13 mouse cellular contexts compared by ENCODE assay signal in genomic region chr1:52653366-52653765, GRCm38 (mm10). TPM values are rescaled to one million over a fixed set of nuclear protein-coding genes. Genes with fewer than 3 reads are reported as not detected.
A peak's percentile ranks its signal among the peaks of the same experiment; 100 is the strongest.
DNase-seq lines count a peak whose midpoint lies in the region; ATAC-seq and TF ChIP-seq lines count a peak whose summit lies in the region.
"Had no signal": no experiment of that assay in that cellular context is flagged by ENCODE, and none has a peak within 500 bp of the region (broad histone marks: within the 10 kb centered on the region; RNA-seq: fewer than 3 reads in every experiment).

No protein-coding gene starts in this region.

- no peak for TF ChIP-seq CTCF in lung, postnatal 0 days (IDR thresholded peaks at IDR 0.05)
- TF ChIP-seq CTCF in G1E (IDR thresholded peaks at IDR 0.05; ENCODE audit: low read depth, low read length): no peak

- H3K9ac ChIP-seq in lung, postnatal 0 days (replicated peaks; ENCODE audit: low read depth): no peak overlapping the region
- no peak overlapping the region for H3K9ac ChIP-seq in heart, embryonic 16.5 days (ENCODE audit: low read length)

- WGBS in lung, postnatal 0 days: 54% methylated on average over 1 of the region's 1 CpGs
- 77% methylated on average over 1 of the region's 1 CpGs for WGBS in heart, embryonic 16.5 days

- H3K27me3 ChIP-seq in lung, postnatal 0 days (replicated peaks; ENCODE audit: insufficient read depth, low read length): no peaks in the 10 kb centered on the region
- peaks cover 3% of the 10 kb centered on the region; the same call in 1 of the 2 replicates for H3K27me3 ChIP-seq in G1E (ENCODE audit: insufficient read depth, low read length)
- H3K27me3 ChIP-seq in heart, embryonic 16.5 days (ENCODE audit: control insufficient read depth, insufficient read depth, low read length): no peaks in the 10 kb centered on the region

- no peak overlapping the region for H3K27ac ChIP-seq in lung, postnatal 0 days (ENCODE audit: low read length)
- H3K27ac ChIP-seq in heart, embryonic 16.5 days (ENCODE audit: low read length): 0 out of 2 replicates have a peak overlapping the region, but pooled peaks have one; percentile 27
- H3K27ac ChIP-seq: macrophage had no signal

- TF ChIP-seq EP300 in lung, postnatal 0 days (IDR thresholded peaks at IDR 0.05): 0 out of 2 replicates have a peak, but pooled peaks have one; percentile 35

- H3K4me3 ChIP-seq in lung, postnatal 0 days (ENCODE audit: low read depth, low read length): no peak overlapping the region
- H3K4me3 ChIP-seq in G1E (ENCODE audit: low read depth, low read length): no peak overlapping the region
- no peak overlapping the region for H3K4me3 ChIP-seq in heart, embryonic 16.5 days (ENCODE audit: low read length)

- H3K36me3 ChIP-seq in lung, postnatal 0 days (ENCODE audit: insufficient read depth, low read length): no peaks in the 10 kb centered on the region
- H3K36me3 ChIP-seq in G1E (replicated peaks): peaks cover 33% of the 10 kb centered on the region
- H3K36me3 ChIP-seq in heart, embryonic 16.5 days (ENCODE audit: control insufficient read depth, insufficient read depth): 0 out of 2 replicates have a peak, but pooled peaks cover 2% of the 10 kb centered on the region

- ATAC-seq in lung, postnatal 0 days: no peak
- ATAC-seq in G1E (ENCODE audit: extremely low read depth, insufficient number of reproducible peaks, low FRiP score, poor library complexity, severe bottlenecking): peak; percentile 42; the same call in 1 of the 2 replicates
- ATAC-seq in heart, embryonic 16.5 days (replicated peaks; ENCODE audit: extremely low read depth, insufficient read depth, low FRiP score): no peak
- ATAC-seq in neutrophil, adult 5-6 weeks (ENCODE audit: extremely low read depth, insufficient number of reproducible peaks, low FRiP score, poor library complexity, severe bottlenecking): peak; percentile 72
- ATAC-seq: forebrain, embryonic 14.5 days had no signal

- no peak overlapping the region for H3K4me2 ChIP-seq in lung, postnatal 0 days (replicated peaks; ENCODE audit: low read depth, low read length)
- no peak overlapping the region for H3K4me2 ChIP-seq in heart, embryonic 16.5 days (ENCODE audit: low read depth, low read length)

- DNase-seq in lung, postnatal 0 days (ENCODE audit: low spot score): peak; percentile 32
- DNase-seq in lung, postnatal 10 days: no peak
- no peak for DNase-seq in G1E (ENCODE audit: low spot score)
- DNase-seq in gastrocnemius, adult 18-20 months (ENCODE audit: low spot score): no peak
- no peak for DNase-seq in right cerebral cortex, postnatal 10 days (ENCODE audit: low spot score in 2 of 2)
- DNase-seq: adrenal gland, adult 8-10 months; gastrocnemius, postnatal 36 days; left cerebral cortex, postnatal 4 days; thymus, postnatal 14 days had no signal

- no peaks in the 10 kb centered on the region for H3K9me3 ChIP-seq in lung, postnatal 0 days (ENCODE audit: low read length)
- no peaks in the 10 kb centered on the region for H3K9me3 ChIP-seq in G1E (replicated peaks)
- no peaks in the 10 kb centered on the region for H3K9me3 ChIP-seq in heart, embryonic 16.5 days (replicated peaks; ENCODE audit: control insufficient read depth, low read length)

- H3K4me1 ChIP-seq in lung, postnatal 0 days (ENCODE audit: insufficient read depth, low read depth, low read length): peaks cover 5% of the 10 kb centered on the region
- H3K4me1 ChIP-seq in G1E (ENCODE audit: insufficient read depth, low read depth, low read length): peaks cover 21% of the 10 kb centered on the region
- peaks cover 11% of the 10 kb centered on the region for H3K4me1 ChIP-seq in heart, embryonic 16.5 days (ENCODE audit: control insufficient read depth, insufficient read depth, low read length)

RNA-seq across cellular contexts. Expression of gene Nemp2, which starts 22.9 kb away (rescaled TPM):
- 3.3 and 3.5 TPM in 2 replicates for polyA plus RNA-seq in lung, postnatal 0 days (2015; fragmentation: Nextera tagmentation; extraction: Ambion mirVana)
- total RNA-seq in G1E (2014; fragmentation: Nextera tagmentation): 13.2 and 23.2 TPM in 2 replicates
- total RNA-seq in G1E (2017): 17.4 and 21.3 TPM in 2 replicates
- polyA plus RNA-seq in G1E (2012): 1.1 TPM in 2 replicates
- polyA plus RNA-seq in heart, embryonic 16.5 days (2015; fragmentation: Nextera tagmentation; extraction: Ambion mirVana): 4.7 and 5.7 TPM in 2 replicates
- 47.9 and 56.1 TPM in 2 replicates for total RNA-seq in neutrophil, adult 5-6 weeks (2017)
- under 1 TPM; 0.27 to 0.45 TPM for total RNA-seq in gastrocnemius, adult 18-20 months (2021)

Comparison
In these comparisons a context has a peak if more than half of its experiments do, and no peak if none do; other contexts are left out.
1. ATAC-seq: peak in G1E (single experiment) and neutrophil, adult 5-6 weeks (single experiment); none in lung, postnatal 0 days (single experiment) and heart, embryonic 16.5 days (single experiment).
2. RNA of gene Nemp2, which starts 22.9 kb away (total RNA-seq): 47.9 to 56.1 TPM in neutrophil, adult 5-6 weeks and 13.2 to 23.2 TPM in G1E; 0.27 to 0.45 TPM in gastrocnemius, adult 18-20 months; every median in the first group is over 4 times any median in the second.